Mouse (Mus musculus): ENCODE measurements around the gene Tspan3. TPM values are rescaled to one million over a fixed set of nuclear protein-coding genes. Genes with fewer than 3 reads are reported as not detected.
A peak's percentile ranks its signal among the peaks of the same experiment; 100 is the strongest.

Gene Tspan3
- polyA plus RNA-seq (2015; fragmentation: Nextera tagmentation; extraction: Ambion mirVana), result 561 and 610 TPM in 2 replicates

- ATAC-seq, result no peak
- Histone ChIP-seq H3K36me3 (ENCODE audit: control insufficient read depth, insufficient read depth, low read length) (no peaks in the 10 kb centered on the region), H3K27me3 (ENCODE audit: control insufficient read depth, insufficient read depth, low read depth, low read length) (no peaks in the 10 kb centered on the region), H3K4me2 (ENCODE audit: low read length) (no peak within 1 kb of the TSS), H3K4me1 (ENCODE audit: control insufficient read depth, insufficient read depth, low read length) (peaks cover 12% of the 10 kb centered on the region), H3K4me3 (ENCODE audit: low read depth, low read length) (no peak within 1 kb of the TSS), H3K9me3 (replicated peaks; ENCODE audit: control insufficient read depth, low read length, poor library complexity, severe bottlenecking) (0 out of 2 replicates have a peak, but pooled peaks cover 2% of the 10 kb centered on the region), H3K27ac (ENCODE audit: low read length) (no peak within 1 kb of the TSS), H3K9ac (ENCODE audit: low read depth, low read length) (no peak within 1 kb of the TSS)
- WGBS, result 89% methylated on average over 6 of the region's 6 CpGs
These were observed at the start of gene Tspan3 for GRCm38 (mm10) chr9:56165377-56165776. Tspan3 (minus strand) TSS chr9:56165477.

GRCm38 (mm10) chr9:56213451-56214291 lies 48.4 kb upstream of the Tspan3 start:
- Histone ChIP-seq H3K4me2 (ENCODE audit: low read length) (peak overlapping the region; percentile 55), H3K27me3 (ENCODE audit: control insufficient read depth, insufficient read depth, low read depth, low read length) (no peaks in the 10 kb centered on the region), H3K4me1 (ENCODE audit: control insufficient read depth, insufficient read depth, low read length) (peaks cover 11% of the 10 kb centered on the region), H3K9me3 (replicated peaks; ENCODE audit: control insufficient read depth, low read length, poor library complexity, severe bottlenecking) (no peaks in the 10 kb centered on the region), H3K36me3 (ENCODE audit: control insufficient read depth, insufficient read depth, low read length) (no peaks in the 10 kb centered on the region), H3K9ac (ENCODE audit: low read depth, low read length) (peak overlapping the region; percentile 61), H3K27ac (ENCODE audit: low read length) (0 out of 2 replicates have a peak overlapping the region, but pooled peaks have one; percentile 6), H3K4me3 (ENCODE audit: low read depth, low read length) (peak overlapping the region; percentile 33)
- 3% methylated on average over 11 of the region's 11 CpGs for WGBS
- ATAC-seq, result peak; percentile 68

- no peak for ATAC-seq
- Histone ChIP-seq H3K9ac (ENCODE audit: low read depth, low read length) (no peak overlapping the region), H3K9me3 (replicated peaks; ENCODE audit: control insufficient read depth, low read length, poor library complexity, severe bottlenecking) (no peaks in the 10 kb centered on the region), H3K4me2 (ENCODE audit: low read length) (no peak overlapping the region), H3K36me3 (ENCODE audit: control insufficient read depth, insufficient read depth, low read length) (no peaks in the 10 kb centered on the region), H3K4me1 (ENCODE audit: control insufficient read depth, insufficient read depth, low read length) (peaks cover 5% of the 10 kb centered on the region), H3K27ac (ENCODE audit: low read length) (no peak overlapping the region), H3K27me3 (ENCODE audit: control insufficient read depth, insufficient read depth, low read depth, low read length) (no peaks in the 10 kb centered on the region), H3K4me3 (ENCODE audit: low read depth, low read length) (no peak overlapping the region)
- 82% methylated on average over 8 of the region's 8 CpGs for WGBS
These were observed 43.5 kb upstream of the Tspan3 start for GRCm38 (mm10) chr9:56208817-56209216.

- 90% methylated on average over 5 of the region's 5 CpGs for WGBS
- H3K4me2 ChIP-seq (ENCODE audit: low read length), result no peak overlapping the region
- no peak overlapping the region for H3K4me3 ChIP-seq (ENCODE audit: low read depth, low read length)
- no peaks in the 10 kb centered on the region for H3K9me3 ChIP-seq (replicated peaks; ENCODE audit: control insufficient read depth, low read length, poor library complexity, severe bottlenecking)
- H3K9ac ChIP-seq (ENCODE audit: low read depth, low read length), result no peak overlapping the region
- no peaks in the 10 kb centered on the region for H3K27me3 ChIP-seq (ENCODE audit: control insufficient read depth, insufficient read depth, low read depth, low read length)
- no peaks in the 10 kb centered on the region; the same call in 1 of the 2 replicates for H3K4me1 ChIP-seq (ENCODE audit: control insufficient read depth, insufficient read depth, low read length)
- no peak for ATAC-seq
- no peaks in the 10 kb centered on the region for H3K36me3 ChIP-seq (ENCODE audit: control insufficient read depth, insufficient read depth, low read length)
- H3K27ac ChIP-seq (ENCODE audit: low read length), result no peak overlapping the region
These were observed 42.2 kb upstream of the Tspan3 start for GRCm38 (mm10) chr9:56207516-56207915.

- H3K4me2 ChIP-seq (ENCODE audit: low read length), result no peak overlapping the region
These were observed 41.8 kb upstream of the Tspan3 start for GRCm38 (mm10) chr9:56207083-56207482.

GRCm38 (mm10) chr9:56205336-56205735 lies 40.1 kb upstream of the Tspan3 start:
- Histone ChIP-seq H3K36me3 (ENCODE audit: control insufficient read depth, insufficient read depth, low read length) (no peaks in the 10 kb centered on the region), H3K27ac (ENCODE audit: low read length) (no peak overlapping the region), H3K4me3 (ENCODE audit: low read depth, low read length) (no peak overlapping the region), H3K4me2 (ENCODE audit: low read length) (no peak overlapping the region), H3K4me1 (ENCODE audit: control insufficient read depth, insufficient read depth, low read length) (no peaks in the 10 kb centered on the region; the same call in 1 of the 2 replicates), H3K9me3 (replicated peaks; ENCODE audit: control insufficient read depth, low read length, poor library complexity, severe bottlenecking) (no peaks in the 10 kb centered on the region), H3K27me3 (ENCODE audit: control insufficient read depth, insufficient read depth, low read depth, low read length) (no peaks in the 10 kb centered on the region), H3K9ac (ENCODE audit: low read depth, low read length) (no peak overlapping the region)
- 89% methylated on average over 11 of the region's 11 CpGs for WGBS
- ATAC-seq, result no peak

More at GRCm38 (mm10) chr9:56207083-56207482, 41.8 kb upstream of the Tspan3 start:
- H3K36me3 ChIP-seq (ENCODE audit: control insufficient read depth, insufficient read depth, low read length), result no peaks in the 10 kb centered on the region
- H3K4me1 ChIP-seq (ENCODE audit: control insufficient read depth, insufficient read depth, low read length), result no peaks in the 10 kb centered on the region; the same call in 1 of the 2 replicates
- WGBS, result 89% methylated on average over 10 of the region's 10 CpGs
- no peak overlapping the region for H3K4me3 ChIP-seq (ENCODE audit: low read depth, low read length)
- no peak overlapping the region for H3K9ac ChIP-seq (ENCODE audit: low read depth, low read length)
- no peaks in the 10 kb centered on the region for H3K9me3 ChIP-seq (replicated peaks; ENCODE audit: control insufficient read depth, low read length, poor library complexity, severe bottlenecking)
- no peaks in the 10 kb centered on the region for H3K27me3 ChIP-seq (ENCODE audit: control insufficient read depth, insufficient read depth, low read depth, low read length)
- no peak for ATAC-seq
- H3K27ac ChIP-seq (ENCODE audit: low read length), result no peak overlapping the region

GRCm38 (mm10) chr9:56204316-56204715 lies 39.0 kb upstream of the Tspan3 start:
- ATAC-seq, result no peak

GRCm38 (mm10) chr9:56200645-56201314 lies 35.5 kb upstream of the Tspan3 start:
- Histone ChIP-seq H3K4me1 (ENCODE audit: control insufficient read depth, insufficient read depth, low read length) (no peaks in the 10 kb centered on the region; the same call in 1 of the 2 replicates), H3K4me2 (ENCODE audit: low read length) (0 out of 2 replicates have a peak overlapping the region, but pooled peaks have one; percentile 16), H3K9ac (ENCODE audit: low read depth, low read length) (peak overlapping the region; percentile 35; the same call in 1 of the 2 replicates), H3K9me3 (replicated peaks; ENCODE audit: control insufficient read depth, low read length, poor library complexity, severe bottlenecking) (no peaks in the 10 kb centered on the region), H3K4me3 (ENCODE audit: low read depth, low read length) (no peak overlapping the region), H3K27me3 (ENCODE audit: control insufficient read depth, insufficient read depth, low read depth, low read length) (no peaks in the 10 kb centered on the region), H3K27ac (ENCODE audit: low read length) (no peak overlapping the region), H3K36me3 (ENCODE audit: control insufficient read depth, insufficient read depth, low read length) (no peaks in the 10 kb centered on the region)
- WGBS, result 37% methylated on average over 14 of the region's 14 CpGs
- ATAC-seq, result peak; percentile 76; the same call in 1 of the 2 replicates

More at GRCm38 (mm10) chr9:56204316-56204715, 39.0 kb upstream of the Tspan3 start:
- no peak overlapping the region for H3K27ac ChIP-seq (ENCODE audit: low read length)
- no peak overlapping the region for H3K4me3 ChIP-seq (ENCODE audit: low read depth, low read length)
- H3K9ac ChIP-seq (ENCODE audit: low read depth, low read length), result no peak overlapping the region
- H3K9me3 ChIP-seq (replicated peaks; ENCODE audit: control insufficient read depth, low read length, poor library complexity, severe bottlenecking), result no peaks in the 10 kb centered on the region
- no peaks in the 10 kb centered on the region; the same call in 1 of the 2 replicates for H3K4me1 ChIP-seq (ENCODE audit: control insufficient read depth, insufficient read depth, low read length)
- H3K36me3 ChIP-seq (ENCODE audit: control insufficient read depth, insufficient read depth, low read length), result no peaks in the 10 kb centered on the region
- H3K27me3 ChIP-seq (ENCODE audit: control insufficient read depth, insufficient read depth, low read depth, low read length), result no peaks in the 10 kb centered on the region
- H3K4me2 ChIP-seq (ENCODE audit: low read length), result no peak overlapping the region
- WGBS, result 93% methylated on average over 4 of the region's 4 CpGs

Data from midbrain, embryonic 16.5 days (tissue).